Mouse (Mus musculus) megakaryocyte-erythroid progenitor cell, adult 5-6 weeks (primary cell): Measurements from ENCODE around the gene Mchr1. TPM values are rescaled to one million over a fixed set of nuclear protein-coding genes. Genes with fewer than 3 reads are reported as not detected.
"Not testable (repeated sequence)": the region's sequence is repeated elsewhere in the genome, so short reads cannot be mapped to it uniquely, and the experiment has no call there.

Source experiments
- ATAC-seq: replicated peaks from 2 replicates; pipeline ENCODE4 v1.8.0; 2016; ENCODE audit warnings: mild to moderate bottlenecking, inconsistent platforms; ENCODE audit not compliant: severe bottlenecking, poor library complexity, low FRiP score, low TSS enrichment
- total RNA-seq, 2 experiments: library from RNA; stranded (forward) in 1 of 2; stranded (reverse) in 1 of 2; fragments of 200-1000, 215-1000 nt in 1 of 2; fragments of >200 nt in 1 of 2; fragmentation: Nextera tagmentation in 1 of 2; gene quantifications; 2 replicates each; pipeline ENCODE4 v1.2.3; 2014 to 2017

Mchr1 gene
- total RNA-seq (2014; fragmentation: Nextera tagmentation) (not detected in 2 replicates), total RNA-seq (2017) (not detected in 2 replicates)

DNA sequence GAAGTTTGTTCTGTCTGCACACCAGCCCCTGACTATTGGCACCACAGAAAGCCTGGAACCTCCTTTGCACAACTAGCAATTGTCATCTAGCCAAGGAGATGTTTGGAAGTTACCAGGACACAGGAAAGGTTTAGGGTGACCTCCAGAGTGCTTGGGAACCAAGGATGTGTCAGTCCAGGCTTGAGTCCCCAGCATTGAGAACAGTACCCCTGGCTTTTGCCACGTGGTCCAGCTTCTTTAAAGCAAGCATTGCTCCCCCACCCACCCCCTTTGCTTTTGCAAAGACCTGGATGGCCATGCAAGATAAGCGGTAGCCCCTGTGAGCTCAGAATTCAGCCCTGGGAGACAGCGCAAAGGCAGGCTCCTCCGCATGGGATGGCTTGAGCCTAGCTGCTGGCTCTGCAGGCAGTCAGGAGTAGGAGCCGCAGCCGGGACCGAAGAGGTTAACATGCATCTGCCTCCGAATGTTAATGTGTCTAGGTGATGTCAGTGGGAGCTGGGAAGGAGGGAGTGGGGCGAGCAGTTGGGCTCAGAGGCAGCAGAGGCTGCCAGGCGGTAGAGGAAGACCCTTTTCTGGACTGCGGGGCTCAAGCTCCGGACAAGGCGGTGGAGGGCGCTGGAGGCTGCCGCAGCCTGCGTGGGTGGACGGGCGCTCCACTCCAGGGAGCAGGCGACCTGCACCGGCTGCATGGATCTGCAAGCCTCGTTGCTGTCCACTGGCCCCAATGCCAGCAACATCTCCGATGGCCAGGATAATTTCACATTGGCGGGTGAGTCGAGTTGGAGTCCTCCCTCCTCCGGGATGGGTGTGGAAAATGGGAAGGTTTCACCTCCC is at the start of gene Mchr1:
Mchr1 (plus strand) TSS at position 414 of the 835 bp plus-strand sequence.
- no peak for ATAC-seq

DNA sequence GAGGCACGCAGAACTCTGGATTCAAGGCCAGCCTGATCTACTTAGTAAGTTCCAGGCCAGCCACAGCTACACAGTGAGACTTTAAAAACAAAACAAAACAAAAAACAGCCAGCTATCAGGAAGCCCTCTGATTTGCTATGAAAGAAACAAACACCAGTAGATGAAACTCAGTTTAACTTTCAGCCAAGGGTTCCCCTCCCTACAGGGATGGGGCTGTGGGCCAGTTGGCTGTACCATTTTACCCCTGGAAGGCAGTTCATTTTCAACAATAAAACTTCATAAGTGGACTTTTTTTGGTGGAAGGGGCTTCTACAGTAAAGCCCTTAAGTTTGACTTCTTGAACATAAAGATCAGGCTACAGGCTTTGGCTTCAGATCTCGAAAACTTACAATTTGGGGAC is 46.2 kb upstream of the Mchr1 start:
- ATAC-seq, result no peak

DNA sequence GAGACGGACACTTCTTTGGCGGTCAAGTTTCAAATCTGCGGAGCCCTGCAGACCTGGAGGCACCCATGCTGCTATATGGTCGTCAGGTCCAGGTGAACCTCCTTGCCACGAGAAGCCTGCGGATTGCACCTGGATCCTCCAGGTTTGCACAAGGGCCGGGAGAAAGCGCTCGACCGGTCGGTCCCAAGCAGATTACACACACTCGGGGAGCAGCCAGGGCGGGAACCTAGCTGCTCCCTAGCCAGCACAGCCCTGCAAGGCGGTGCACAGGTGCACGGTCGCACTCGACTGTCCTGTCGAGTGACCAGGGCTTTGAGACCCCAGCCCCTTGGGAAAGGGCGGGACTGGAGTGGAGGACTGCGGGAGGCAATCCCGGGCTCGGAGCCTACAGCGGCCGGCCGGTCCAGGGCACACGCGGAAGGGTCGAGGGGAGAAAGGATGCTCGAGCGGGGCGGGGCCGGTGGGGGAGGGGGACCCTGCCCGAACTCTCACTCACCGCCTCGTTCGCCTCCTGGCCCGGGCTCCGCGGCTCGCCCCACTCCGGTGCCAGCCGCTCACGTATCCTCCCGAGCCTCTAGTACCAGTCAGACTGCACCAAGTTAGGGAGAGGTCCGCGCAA is 45.2 kb upstream of the Mchr1 start:
- peak; percentile 38; the same call in 1 of the 2 replicates for ATAC-seq

DNA sequence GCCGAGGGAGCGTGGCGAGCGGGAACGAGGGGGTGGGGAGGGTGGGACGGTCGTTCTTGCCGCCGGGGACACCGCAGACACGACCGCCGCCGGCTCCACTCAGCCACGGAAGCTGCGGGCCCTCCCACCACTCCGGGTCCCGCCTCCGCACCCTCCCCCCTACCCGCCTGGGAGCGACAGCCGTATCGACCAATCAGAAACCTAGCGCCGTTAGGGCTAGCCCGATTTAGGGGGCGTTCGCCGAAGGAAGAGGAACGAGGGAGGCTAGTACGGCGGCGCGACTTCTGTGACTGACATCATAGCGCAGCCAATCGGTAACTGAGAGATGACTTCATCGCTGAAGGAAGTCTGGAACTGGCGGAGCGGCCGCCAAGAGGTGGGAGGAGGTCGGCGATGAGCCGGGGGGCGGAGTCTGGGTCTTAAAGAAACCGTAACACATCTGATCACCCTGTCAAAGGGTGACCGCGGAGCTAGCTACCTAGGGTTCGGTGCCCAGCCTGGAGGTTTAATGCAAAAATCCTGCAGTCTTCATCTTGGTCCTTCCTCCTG is 44.6 kb upstream of the Mchr1 start, which contains the start of gene Mrtfa:
Mrtfa (minus strand) TSS at position 128 of the 549 bp plus-strand sequence.
- peak; percentile 99 for ATAC-seq

DNA sequence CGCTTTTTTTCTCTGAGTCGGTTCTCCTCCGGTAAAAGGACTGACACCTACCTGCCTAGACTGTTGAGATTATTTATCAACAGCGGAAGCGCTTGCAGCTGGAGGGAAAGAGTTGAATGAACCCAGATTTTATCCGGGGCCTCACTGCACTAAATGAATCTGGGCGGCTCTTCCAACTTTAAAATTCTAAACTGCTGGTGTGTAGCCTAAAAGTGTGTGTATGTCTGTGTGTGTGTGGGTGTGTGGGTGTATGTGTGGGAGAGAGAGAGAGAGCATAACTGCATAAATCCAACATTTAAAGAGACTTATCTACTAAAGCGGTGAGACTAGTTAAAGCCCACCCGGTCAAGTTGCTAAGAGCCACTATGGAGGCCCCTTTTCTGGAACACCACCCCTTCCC is 44.0 kb upstream of the Mchr1 start:
- no peak for ATAC-seq

DNA sequence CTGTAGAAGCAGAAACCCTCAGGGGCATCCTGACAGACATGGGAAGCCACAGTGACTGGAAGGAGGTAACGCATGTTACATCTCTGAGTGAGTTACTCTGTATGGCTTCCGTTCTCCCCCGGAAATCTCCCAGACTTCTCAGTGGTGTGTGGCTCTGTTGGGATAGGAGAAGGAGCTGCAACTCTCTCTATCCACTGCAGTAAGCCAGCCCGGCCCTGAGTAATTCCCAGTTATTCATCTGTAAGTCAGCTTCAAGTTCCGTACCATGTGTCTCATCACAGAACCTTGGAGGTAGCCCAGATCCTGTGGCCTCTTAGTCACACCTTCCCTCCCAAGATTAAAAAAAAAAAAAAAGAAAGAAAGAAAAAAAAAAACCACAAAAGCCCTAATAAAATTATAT is 43.0 kb upstream of the Mchr1 start:
- no peak for ATAC-seq

DNA sequence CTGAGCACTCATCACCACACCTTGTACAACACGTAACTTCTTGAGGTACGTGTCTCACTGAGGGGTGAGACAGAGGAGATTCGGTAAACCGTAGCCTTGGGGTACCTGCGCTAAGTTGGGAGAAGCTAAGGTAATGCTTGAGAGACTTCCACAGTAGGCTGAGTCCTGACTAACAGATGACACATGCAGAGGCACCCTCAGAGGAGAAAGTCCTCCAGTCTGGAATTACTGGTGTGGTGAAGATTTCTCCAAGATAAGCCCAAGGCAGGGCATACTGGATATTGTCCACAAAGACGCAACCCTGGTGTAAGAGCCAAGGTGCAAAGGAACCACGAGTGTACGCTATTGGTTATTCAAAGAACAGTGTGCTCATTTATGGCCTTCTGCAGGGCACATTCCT is 42.4 kb upstream of the Mchr1 start:
- no peak for ATAC-seq

DNA sequence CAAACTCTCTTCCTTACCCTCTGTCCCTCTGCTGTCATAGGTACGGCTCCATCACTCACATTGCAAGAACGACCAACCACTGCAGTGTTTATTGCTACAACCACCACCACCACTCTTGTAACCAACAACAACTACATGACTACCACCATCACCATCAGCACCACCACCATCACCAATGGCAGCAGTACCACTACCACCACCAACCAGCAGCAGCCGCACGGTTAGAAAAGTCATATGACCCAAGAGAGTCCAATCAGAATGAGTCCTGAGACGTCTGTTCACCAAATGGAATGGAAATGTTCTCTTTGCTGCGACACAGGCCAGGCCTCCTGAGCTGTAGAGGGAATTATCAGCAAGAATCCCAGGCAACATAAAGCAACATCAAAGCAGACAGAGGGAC is 40.5 kb upstream of the Mchr1 start:
- no peak for ATAC-seq

DNA sequence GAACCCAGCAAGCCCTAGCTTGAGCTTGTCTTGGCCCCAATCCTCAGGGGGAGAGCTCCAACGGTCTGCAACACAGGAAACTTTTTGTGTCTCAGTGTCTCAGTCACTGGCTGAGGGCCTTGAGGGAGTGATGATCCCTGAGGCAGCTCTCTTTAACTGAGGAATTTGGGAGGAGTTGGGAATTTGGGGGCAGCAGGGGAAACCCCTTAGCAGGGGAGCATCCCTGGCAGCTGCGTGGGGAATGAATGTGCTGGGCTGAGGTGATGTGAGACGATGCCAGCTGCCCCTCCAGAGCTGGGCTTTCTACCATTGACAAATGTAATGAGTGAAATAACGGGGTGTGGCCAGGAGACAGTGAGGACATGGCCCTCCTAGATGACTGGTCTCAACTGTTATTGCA is 39.9 kb upstream of the Mchr1 start:
- no peak for ATAC-seq

DNA sequence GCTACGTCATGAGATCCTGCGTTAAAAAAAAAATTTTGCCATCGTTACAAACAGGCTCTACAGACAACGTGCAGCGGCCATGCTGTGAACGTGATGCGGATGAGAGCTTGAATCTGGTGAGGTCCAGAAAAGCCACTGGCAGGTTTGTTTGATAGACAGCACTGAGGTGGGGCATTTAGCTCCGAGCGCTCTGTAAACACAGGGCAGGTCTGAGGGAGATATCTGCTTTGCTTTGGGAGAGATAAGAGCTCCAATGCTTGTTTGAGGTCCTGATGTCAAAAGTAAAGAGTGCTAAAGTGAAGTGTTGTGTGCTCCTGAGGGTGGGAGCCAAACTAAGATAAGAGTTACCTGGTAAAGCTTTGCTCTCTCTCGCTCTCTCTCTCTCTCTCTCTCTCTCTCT is 38.1 kb upstream of the Mchr1 start:
- peak; percentile 60; the same call in 1 of the 2 replicates for ATAC-seq

DNA sequence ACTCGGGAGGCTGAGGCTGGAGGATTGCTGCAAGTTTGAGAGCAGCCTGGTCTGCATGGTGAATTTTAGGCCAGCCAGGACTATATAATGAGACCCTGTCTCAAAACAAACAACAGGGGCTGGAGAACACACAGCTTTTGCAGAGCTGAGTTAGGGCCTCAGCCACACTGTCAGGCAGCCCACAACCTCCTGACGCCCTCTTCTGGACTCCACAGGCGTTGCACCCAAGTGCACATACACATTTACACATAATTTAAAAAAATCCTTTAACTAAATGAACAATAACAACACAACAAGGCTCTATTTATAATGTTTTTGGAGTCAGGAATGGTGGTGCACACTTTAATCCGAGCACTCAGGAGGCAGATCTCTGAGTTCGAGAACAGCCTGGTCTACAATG is 36.9 kb upstream of the Mchr1 start:
- ATAC-seq, result no peak

DNA sequence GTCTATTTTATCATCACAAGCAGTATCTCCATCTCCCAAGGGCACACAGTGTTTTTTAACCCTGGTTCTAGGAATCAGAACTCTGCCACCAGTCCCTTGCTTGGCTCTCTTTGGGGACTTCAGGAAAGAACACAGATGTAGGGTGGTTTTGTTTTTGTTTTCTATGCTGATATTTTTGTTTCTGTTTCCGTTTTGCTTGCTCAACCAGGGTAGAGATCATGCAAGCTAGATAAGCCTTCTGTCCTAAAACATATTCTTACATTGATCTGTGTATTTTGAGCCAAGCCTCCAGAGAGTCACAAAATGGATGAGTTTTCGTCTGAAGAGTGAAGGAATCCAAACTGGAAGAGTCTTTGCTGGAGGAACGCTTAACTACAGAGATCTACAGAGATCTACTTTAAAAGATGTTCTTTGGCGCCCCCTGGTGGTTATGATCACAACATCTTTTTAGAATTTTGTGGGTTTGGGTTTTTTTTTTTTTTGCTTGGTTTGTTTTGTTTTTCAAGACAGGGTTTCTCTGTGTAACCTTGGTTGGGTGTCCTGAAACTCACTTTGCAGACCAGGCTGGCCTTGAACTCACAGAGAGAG is 35.8 kb upstream of the Mchr1 start:
- ATAC-seq, result no peak

DNA sequence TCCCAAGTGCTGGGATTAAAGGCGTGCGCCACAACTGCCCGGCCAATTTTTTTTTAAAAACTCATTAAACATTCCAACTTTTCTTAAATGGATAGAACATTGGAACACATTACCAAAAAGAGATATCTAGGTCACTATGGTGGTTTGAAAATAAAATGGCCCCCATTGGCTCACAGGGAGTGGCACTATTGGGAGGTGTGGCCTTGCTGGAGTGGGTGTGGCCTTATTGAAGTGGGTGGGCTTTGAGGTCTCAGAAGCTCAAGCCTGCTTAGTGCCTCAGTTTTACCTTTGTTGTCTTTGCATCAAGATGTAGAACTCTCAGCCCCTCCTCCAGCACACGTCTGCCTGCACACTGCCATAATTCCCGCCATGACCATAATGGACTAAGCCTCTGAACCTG is 32.8 kb upstream of the Mchr1 start:
- no peak for ATAC-seq

DNA sequence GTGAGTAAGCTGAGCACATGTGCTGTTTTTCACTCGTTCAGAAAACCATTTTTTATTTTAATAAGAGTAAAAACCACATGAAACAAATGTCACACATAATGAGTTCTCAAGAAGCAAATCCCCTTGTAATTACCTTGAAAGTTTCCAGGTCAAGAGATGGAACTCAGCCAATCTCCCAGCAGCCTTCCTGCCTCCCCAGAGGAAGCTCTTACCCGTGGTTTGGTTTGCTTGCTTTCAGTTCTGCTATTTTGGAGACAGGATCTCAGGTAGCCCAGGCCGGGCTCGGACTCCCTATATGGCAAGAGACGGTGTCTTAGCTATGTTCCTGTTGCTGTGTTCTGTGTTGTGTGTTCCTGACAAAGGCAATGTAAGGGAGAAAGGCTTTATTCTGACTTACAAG is 24.8 kb upstream of the Mchr1 start:
- no peak for ATAC-seq

DNA sequence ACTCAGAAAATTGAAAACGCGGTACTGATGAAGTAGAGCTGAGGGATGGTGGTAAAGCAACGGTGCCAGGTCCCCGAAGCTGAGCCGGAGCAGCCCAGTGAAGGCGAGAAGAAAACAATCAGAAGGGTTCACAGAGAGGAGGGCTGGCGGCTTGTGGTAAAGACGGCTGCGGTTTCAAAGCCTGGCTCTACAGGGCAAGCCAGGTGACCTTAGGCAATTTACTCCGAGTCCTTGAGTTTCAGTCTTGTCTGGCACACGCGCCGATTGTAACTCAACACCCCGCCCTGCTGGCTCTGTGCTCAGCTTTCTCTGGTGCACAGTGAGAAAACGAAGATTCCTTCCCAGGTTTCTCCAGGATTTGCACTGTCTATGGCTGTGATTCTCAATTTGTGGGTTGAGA is 22.3 kb upstream of the Mchr1 start:
- ATAC-seq, result no peak

DNA sequence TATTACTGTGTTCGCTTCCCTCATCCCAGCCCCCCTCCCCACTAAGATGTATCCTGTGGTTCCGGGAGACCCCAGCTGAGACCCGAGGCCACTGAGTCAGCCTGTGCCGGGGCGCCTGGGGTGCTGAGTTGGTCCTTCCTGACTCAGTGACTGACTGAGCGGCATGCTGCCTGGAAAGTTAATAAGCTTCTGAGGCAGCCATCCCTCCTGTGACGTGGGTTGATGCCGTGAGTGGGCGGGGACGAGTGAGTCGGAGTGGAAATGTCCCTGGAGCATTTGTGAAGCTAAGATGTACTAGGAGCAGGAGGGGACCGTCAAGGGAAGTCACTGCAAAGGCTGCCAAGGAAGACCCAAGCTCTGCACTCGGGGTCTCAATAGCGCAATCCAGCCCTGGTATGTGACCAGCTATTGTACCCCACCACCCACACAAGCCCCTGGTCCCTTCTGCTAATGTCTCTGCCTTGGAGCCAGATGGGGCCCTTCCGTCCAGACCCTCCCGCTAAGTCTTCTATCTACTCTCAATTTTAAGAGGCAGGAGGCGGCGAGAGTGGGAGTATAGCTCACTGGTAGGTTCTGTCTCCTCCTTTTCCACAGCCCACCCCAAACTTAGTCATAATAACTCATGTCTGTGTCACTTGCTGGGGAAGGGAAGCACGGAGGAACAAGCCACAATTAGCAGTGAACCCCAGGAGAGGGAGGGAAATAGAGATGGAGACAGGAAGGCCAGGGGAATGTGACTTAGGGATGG is 18.2 kb upstream of the Mchr1 start:
- no peak for ATAC-seq

DNA sequence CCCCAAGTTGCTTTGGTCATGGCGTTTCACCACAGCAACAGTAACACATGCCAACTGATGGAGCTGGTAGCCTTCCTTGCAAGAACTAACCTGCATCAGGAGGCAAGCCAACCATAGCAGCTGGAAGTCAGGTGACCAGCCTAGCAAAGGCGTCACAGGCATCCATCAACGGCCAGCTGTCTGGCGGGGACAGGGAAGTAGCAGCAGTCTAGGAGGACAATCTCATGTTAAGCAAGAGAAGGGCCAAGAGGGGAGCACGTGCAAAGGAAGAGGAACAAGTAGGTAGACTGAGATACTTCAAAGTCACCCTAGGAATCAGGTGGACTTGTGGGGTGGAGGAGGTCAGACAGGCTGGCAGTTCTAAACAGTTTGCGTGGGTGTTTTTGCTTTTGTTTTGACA is 16.2 kb upstream of the Mchr1 start:
- no peak for ATAC-seq

DNA sequence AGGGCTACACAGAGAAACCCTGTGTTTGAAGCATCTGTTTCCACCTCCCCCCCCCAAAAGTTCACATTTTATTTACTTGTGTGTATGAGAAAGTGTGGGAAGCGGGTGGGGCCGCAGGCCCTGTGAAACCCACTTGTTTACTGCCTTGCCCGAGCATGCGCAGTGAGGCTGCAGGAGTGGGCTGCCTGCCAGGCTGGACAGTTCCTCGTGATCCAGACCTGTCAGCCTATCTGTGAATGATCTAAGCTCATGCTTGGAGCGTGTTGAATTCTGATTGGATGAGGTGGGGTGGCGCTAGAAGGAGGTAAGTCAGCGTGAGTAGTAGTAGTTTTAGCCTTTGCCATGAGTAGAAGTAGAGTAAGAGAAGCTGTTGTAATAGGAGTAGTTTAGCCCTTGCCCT is 15.2 kb upstream of the Mchr1 start:
- ATAC-seq, result not testable (repeated sequence)

DNA sequence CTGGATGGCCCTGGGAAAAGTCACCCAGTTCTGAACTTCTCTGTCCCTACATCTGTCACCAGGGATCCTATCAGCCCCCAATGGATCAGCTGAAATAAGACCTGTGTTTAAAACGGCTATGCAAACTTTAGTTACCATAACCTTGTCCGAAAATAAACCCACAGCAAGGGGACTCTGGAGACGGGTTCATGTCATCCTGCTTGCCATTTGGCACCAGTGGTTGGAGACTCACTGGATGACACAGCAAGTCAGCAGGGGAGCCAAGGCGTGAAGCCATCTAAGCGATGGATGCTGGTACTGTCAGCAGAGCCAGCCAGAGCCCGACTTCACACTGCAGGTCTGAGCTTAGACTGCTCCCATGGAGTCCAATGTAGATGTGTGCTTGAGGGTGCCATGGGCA is 13.9 kb upstream of the Mchr1 start:
- ATAC-seq, result no peak

DNA sequence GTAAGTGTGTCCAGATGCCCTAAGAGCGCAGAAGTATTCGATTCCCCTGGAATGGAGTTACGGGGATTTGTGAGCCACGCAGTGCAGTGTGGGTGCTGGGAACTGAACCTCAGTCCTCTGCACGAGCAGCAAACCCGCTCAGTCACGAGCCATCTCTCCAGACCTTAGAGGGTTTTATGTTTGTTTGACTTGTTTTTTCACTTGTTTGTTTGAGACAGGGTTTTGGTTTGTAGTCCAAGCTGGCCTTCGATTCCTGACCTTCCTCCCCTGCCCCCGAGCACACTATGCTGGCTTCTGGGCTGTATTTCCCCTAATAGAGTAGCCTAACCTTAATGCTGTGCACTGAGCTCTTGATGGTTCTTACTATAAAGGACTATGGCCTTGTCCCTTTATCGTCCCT is 10.3 kb upstream of the Mchr1 start:
- no peak for ATAC-seq
